Mouse (Mus musculus): Measurements from ENCODE around the gene Srsf3.
"Not testable (repeated sequence)": the region's sequence is repeated elsewhere in the genome, so short reads cannot be mapped to it uniquely, and the experiment has no call there.

Gene Srsf3

DNA sequence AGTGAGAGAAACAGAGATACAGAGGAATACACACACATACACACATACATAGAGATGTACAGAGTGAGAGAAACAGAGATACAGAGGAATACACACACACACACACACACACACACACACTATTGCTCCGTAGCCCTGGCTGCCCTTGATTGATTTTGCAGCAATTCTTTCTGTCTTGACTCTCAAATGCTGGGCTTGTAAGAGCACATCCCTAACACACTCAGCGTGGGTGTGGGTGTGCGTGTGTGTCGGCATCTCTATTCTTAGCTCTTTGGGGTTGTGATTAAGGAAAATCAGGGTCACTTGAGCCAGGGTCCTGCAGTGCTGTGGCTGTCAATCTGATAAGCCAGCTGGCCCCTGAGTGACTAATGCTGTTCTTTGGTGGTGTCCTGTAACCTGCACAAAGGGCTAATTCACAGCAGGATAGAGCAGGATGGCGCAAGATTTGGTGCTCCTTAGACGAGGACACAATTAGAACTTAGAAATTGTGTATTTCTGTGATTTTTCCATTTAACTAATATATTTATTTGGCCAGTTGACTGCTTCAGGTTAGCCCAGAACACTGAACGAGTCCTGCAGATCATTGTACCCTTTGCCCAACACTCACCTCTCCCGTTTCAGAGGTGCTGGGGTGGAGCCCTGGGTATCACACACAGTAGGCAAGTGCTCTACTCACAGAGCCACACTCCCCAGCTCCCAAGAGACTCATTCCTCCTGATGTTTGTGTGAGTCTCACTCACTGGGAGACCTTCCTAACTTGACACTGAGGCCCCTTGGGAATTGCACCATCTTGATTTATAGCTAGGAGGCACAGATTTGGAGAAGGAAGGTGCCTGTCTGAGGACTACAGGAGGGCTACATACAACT is 30.9 kb downstream of the Srsf3 start:
- DNase-seq (ENCODE audit: low read depth, low spot score): no peak

DNA sequence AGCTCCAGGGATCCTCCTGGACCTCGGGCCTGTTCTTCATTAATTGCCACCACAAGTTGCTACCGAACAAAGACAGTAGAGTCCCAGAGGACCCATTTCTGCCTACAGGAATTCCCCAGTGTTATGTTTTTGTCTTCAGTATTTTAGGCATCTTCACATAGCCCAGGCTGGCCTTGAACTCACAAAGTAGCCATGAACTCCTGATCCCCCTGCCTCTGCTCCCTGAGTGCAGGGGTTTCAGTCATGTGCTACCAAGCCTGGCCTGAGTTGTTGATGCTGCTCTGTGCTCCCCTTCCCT is 31.5 kb downstream of the Srsf3 start:
- no peak for DNase-seq (ENCODE audit: low read depth, low spot score)

DNA sequence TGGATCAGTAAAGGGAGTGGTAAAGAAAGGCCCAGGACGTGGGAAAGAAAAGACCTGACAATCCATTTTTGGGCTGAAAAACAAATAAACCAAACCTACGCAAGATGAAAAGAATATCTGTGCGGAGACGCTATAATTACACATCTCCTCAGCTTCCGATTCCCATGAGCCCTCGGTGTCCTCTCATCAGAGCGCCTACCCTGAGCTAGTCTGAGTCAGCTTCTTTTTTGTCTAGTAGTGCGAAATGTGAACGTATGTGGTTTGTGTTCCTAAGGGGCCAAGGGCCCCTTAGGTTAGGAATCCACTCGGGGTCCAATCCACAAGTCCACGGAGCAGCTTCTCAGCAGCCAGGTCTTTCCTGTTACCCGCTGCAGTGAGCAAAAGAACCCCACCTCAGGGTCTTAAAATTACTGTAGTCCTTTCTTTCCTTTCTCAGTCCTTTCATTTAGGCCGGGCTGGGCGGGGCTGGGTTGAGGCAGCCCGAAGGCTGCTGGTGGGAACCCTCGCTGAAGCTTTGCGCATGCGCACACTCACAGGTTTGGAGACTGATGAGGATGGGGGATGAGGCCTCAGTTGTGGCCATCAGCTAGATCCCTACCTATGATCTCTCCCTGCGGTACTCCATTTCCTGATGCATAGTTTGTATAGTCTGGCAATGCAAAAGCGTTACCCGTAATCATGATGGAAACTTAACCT is 33.0 kb downstream of the Srsf3 start:
- no peak for DNase-seq (ENCODE audit: low read depth, low spot score)

DNA sequence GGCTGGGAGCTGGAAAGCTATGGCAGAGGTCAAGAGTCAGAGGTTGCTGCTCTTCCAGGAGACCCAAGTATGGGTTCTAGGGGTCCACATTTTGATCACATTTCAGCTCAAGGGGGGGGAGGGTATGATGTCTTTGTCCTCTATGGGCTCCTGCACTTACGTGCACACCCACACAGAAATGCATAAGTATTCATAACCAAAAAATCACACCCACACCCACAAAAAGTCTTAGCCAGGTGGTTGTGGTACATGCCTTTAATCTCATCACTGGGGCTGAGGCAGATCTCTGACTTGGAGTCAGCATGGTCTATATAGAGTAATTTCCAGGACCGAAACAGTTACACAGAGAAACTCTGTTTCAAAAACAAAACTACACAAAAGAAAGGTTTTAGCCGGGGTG is 33.5 kb downstream of the Srsf3 start:
- no peak for DNase-seq (ENCODE audit: low read depth, low spot score)

DNA sequence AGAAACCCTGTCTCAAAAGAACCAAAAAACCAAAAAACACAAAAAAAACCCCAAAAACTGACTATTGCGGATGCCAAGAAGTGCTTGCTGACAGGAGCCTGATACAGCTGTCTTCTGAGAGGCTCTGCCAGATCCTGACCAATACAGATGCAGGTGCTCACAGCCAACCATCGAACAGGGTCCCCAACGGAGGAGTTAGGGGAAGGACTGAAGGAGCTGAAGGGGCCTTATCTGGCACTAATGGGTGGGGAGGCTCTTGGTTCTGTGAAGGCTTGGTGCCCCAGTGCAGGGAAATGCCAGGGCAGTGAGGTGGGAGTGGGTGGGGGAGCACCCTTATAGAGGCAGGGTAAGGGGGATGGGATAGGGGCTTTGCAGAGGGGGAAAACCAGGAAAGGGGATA is 35.0 kb downstream of the Srsf3 start:
- not testable (repeated sequence) for DNase-seq (ENCODE audit: low read depth, low spot score)

DNA sequence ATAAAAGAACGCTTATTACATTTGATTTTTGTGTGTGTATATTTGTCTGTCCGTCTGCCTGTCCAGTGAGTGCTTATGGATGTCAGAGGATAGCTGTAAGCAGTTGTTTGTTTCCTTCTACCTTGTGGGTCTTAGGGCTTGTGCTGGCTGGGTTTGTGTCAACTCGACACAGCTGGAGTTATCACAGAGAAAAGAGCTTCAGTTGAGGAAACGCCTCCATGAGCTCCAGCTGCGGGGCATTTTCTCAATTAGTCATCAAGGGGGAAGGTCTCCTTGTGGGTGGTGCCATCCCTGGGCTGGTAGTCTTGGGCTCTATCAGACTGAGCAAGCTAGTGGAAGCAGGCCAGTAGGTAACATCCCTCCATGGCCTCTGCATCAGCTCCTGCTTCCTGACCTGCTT is 35.4 kb downstream of the Srsf3 start:
- DNase-seq (ENCODE audit: low read depth, low spot score): no peak

DNA sequence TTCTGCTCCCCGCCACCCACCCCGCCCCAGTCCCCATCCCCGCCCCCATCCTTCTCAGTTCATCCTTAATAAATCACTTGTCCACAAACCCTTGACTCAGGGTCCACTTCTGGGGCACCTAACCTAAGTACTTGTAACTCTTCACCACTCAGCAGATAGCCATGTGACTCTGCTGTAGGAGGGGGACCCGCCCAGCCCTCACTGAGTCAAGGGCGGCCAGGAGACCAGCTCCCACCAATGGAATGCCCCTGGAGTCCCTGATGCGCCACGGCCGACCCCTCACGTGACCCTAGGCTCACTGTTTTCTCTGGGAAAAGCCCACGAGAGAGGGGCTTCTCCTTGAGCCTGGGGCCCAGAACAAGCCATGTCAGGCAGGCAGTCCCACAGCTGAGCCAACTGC is 36.6 kb downstream of the Srsf3 start:
- DNase-seq (ENCODE audit: low read depth, low spot score): no peak

DNA sequence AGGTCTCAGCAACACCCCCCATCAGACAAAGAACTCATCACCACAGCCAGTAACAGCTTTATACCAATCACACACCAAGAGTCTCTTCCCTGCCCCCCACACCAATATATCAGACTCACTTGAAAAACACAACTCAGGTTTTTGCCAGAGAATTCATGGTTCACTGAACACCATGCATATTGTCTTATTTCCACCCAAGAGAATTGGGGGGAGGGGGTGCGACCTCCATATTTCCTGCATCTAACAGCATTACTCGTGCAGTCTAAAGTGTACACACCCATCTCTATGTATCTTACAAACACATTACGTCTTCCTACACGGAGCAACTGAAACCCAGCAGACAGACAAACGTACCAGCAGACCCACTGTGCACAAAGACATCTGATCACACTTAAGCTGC is 39.4 kb downstream of the Srsf3 start:
- no peak for DNase-seq (ENCODE audit: low read depth, low spot score)

DNA sequence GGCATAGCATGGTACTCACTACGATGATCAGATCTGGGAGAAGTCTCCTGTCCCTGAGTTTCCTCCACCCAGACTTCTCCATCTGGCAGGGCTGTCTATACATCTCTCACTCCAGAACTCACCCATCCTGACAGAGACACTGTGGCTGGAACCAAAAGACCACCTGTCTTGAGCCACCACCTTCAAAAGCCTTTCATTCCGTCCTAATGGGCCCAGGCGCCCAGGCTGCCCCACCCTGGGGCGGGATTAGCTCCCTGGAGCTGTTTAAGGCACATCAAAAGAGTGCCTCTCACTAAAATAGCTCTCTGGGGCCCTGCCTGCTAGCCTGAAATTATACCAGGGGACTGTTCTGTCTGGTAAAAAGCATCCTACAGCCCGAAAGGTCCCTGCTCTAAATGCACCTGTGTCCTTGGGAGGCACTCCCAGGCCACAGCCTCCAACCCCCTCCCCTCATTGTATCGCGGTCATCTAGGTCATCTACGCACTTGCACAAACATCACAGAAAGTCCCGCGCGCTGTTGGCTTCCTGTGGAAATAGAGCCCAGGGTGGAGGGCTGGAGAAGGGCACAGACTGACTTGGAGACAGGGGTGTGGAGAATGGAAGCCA is 40.4 kb downstream of the Srsf3 start:
- no peak for DNase-seq (ENCODE audit: low read depth, low spot score)

DNA sequence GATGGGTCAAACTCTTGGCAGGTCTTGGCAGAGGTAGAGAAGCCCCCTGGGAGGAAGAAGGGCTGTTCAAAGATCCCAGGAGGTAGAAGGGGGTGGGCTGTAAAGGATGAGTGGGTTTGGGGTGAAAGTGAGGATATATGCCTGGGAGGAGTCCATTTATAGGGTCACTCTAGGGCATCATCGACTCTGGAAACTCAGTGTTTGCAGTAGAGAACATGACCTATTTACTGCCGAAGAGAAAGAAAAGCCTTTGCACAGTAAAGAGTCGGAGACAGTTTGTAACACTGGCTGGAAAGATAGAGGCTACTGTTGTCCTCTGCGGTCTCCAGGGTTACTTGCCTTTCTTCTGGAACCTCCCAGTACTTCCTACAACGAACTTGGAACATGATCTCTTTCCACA is 40.9 kb downstream of the Srsf3 start:
- DNase-seq (ENCODE audit: low read depth, low spot score): no peak

DNA sequence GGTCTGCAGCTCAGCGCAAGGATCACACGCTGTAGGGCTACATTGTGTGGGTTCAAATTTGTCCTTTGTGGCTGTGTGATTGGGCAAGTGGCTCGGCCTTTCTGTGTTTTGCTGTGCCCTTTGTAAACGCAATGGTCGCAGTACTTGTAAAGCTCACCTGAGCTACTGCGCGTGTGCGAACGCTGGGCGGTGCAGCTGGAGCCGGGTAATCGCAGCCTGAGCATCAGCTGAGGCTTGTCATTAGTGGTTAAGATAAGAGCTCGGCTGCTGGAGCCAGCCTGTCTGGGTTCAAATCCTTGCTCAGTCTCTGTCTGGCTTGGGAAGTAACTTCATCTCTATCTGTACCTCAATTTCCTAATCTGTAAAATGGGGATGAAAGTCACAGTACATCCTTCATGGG is 41.7 kb downstream of the Srsf3 start:
- DNase-seq (ENCODE audit: low read depth, low spot score): no peak

DNA sequence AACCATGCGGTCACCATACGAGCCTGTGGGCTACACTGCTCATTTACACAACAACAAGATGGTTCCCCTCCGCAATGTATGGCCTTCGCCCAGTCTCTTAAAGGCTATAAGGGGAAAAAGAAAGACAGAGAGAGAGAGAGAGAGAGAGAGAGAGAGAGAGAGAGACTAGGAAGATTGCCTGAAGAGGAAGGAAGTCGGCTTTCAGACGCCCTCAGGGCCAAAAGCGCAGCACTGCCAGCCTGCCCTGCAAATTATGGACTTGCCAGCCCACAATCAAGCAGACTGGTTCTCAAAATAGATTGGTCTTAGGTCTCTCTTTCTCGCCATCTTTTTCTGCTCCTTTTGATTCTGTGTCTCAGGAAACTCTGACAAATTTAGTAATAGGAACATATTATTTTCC is 43.8 kb downstream of the Srsf3 start:
- no peak for DNase-seq (ENCODE audit: low read depth, low spot score)

DNA sequence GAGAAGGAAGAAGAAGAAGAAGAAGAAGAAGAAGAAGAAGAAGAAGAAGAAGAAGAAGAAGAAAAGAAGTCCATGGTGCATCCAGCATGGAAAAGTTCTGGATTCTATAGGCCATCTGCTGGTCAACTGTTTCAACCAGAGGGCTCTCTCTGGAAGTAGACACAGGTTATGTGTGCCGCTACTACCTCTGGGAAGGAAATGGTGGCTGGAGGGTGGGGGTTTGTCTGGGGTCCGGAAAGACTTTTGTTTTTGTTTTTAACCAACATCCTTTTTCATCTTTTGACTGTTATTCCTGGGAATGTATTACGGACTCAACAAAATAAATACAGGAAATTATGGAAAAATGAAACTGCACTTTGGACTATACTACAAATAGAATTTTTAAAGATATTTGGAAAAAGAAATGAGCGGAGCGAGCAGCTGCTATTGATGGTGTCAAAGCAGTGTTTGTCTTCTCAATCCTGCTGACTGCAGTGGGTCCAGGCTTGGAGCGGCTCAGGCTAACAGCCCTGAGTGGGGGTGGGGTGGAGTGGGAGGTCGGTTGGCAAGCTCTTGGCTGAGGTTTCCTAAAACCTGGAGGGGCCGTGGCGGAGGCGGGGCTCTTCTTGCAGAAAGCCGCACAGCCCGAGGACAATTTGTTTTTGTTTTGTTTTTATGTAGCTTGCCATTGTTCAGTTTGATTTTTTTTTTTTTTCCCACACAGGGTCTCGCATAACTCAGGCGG is 45.5 kb downstream of the Srsf3 start:
- DNase-seq (ENCODE audit: low read depth, low spot score): no peak

DNA sequence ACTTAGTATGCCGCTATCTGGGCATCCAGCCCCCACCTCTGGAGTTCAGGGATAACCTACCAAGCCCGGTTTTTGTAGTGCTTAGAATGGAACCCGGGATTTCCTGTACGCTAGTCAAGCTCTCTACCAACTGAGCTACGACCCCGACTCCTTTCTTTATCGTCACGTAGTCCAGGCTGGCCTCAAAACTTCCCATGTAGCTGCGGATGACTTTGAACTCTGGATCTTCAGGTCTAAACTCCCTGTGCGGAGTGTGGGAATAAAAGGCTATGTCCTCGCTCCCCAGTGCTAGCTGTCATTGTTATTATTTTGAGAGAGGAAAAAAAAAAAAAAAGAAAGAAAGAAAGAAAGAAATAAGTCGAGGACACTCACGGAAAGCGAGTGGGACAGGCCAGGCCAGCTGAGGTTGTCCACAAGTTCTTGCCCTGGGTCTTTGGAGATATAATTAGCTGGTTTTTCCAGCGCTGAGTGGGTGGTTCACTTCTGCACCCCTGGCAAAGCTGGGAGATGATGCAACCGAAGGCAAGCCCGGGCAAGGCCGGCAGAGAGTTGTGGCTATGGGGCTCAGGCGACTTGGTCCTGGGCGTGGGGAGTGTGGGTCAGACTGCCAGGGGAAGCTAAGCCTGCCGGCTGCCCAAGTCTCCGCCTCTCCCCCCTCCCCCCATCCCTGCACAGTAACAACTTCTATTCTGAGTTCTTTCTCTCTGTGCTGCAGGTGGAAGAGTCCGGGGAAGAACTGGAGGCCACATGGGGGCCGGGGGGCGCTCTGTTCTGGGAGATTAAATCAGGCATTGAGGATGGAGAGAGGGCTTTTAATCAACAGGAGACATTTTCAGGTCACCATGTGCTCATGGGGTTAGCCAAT is 46.3 kb downstream of the Srsf3 start:
- no peak for DNase-seq (ENCODE audit: low read depth, low spot score)

DNA sequence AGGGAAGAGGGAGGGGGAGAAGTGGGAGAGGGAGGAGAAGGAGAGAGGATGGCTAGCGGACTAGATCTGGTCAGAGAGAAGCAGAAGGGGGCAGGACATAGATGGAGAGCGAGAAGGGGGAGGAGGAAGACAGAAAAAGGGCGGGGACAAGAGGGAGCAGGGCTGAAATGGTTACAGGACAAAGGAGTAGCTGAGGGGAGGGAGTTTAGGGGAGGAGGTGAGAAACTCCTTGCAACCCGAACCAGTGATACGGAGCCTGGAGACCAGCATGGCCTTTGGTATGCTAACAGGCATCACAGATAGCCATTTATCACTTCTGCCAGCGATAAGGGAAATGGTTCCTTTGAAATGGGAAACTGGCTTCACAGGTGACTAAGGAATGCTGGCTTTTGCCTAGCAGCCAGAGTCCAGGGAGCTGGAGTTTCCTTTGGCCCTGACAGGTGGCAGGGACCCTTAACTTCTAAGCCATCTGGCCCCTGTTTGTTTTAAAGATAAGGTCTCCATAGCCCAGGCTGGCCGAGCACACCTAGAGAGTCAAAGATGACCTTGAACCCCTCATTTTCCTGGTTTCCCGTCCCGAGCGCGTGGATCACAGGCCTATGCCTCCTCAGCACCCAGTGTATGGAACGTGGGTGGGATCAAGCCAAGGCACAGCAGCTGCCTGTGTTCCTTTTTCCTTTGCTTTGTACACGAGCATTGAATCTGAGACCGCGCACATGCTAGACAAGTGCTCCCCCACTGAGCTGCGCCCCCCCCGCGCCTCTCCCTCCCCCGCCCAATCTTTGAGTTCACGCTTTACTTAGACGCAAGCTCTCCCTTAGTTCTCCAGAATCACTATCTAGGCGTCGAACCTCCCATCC is 48.6 kb downstream of the Srsf3 start:
- no peak for DNase-seq (ENCODE audit: low read depth, low spot score)

DNA sequence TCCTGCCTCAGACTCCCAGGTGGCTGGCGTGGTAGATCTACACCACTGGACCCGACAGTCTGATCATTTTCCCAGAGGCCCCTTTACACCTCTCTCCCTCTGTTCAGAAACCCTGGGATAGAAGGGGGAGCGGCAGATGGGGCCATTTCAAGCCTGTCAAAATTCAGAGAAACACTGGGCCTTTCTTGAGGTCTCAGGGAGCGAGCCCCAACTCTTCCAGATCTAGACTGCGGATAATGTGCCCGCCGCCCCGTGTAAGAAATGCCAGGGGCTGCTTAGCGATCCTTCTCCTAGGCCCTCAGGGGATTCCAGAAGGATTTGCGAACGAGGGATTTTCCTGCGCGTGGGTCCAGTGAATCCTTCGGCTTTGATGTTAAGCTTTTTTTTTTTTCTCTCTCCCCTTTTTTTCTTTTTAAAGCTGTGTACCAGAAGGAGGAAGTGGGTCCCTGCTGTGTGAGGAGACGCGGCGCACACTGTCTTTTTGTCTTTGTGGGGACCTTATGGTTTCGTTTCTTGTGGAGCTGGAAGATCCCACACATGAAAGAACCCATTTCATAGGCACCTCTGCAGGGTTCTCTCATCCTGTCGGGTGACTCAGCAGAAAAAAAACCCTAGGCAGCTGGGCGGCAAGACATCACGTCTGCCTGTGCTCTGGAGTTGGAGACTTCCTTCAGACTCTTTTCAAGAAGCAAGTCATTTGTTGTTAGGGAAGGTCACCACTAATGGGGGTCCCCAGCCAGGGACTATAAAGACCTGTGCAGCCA is 49.4 kb downstream of the Srsf3 start:
- DNase-seq (ENCODE audit: low read depth, low spot score): no peak

DNA sequence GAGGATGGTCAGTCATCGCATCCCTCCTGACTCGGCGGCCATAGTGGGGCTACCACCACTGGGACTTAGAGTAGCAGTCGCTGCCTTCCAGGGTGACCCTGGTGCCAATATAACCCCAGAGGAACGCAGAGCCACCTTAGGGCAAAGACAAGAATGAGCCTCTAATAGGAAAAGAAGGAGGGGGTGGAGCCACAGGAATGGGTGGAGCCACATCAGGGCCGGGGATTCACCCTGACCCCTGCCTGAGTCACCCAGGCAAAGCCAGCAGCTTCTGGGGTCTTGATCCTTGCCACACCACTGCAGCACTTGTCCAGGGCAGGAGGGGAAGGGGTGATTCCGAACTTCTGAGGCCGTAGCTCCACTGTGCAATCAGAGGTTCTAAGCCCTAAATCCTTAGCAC is 51.2 kb downstream of the Srsf3 start:
- DNase-seq (ENCODE audit: low read depth, low spot score): no peak

DNA sequence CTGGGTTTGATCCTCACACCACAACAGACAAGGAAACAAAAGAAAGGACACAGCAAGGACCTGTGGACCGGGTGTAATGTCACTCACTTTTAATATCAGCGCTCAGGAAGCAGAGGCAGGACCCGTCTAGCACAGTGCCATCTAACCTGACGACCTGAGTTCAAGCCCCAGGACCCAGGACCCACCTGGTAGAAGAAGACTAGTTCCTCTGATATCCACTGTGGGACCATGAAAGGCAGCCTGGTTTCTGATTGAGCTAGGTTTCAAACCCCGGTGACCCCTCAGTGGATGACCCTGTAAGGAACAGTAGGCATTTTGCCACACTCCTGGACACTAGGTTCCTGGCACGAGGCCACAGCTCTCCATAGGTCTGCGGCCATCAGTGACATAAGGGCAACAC is 52.2 kb downstream of the Srsf3 start:
- DNase-seq (ENCODE audit: low read depth, low spot score): no peak

DNA sequence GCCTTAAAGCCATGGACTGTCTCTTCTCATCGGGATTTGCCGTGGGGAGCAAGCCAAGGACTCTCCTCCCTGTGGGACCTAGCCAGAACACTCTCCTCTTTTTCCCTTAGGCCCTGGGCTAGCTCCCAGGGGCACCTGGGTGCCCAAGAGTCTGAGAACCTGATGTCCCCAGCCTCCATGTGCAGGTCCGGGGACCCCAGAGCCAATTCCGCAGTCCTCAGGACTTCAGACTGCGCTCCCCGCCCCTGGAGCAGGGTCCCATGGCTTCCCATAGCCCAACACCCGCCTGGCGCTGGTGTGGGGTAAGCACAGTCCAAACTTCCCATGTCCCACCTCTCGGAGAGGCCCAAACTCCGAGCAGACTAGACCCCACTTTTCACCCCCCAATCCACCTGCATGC is 52.8 kb downstream of the Srsf3 start:
- no peak for DNase-seq (ENCODE audit: low read depth, low spot score)

DNA sequence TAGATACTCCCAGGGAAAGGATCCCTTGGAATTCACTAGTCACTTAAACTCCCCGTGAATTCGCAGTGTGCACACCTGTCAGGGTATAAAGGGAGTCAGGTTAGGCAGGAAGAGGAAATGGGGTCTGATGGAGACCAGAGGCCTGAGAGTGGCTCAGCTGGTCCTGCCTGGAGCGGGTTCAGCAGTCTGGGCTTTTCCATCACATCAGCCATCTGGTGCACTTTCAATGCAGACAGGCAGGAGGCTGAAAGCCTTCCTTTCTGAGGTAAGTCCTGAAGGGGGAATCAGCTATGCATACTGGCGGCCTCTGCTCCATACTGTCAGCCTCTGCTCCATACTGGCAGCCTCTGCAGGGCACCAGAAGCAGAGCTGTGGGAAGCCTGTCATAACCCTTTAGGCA is 54.5 kb downstream of the Srsf3 start:
- no peak for DNase-seq (ENCODE audit: low read depth, low spot score)
